Mouse (Mus musculus): ENCODE data around the gene Tigit. TPM values are rescaled to one million over a fixed set of nuclear protein-coding genes. Genes with fewer than 3 reads are reported as not detected.

Gene Tigit
- polyA plus RNA-seq, 1 experiment from 2014 or later: 0.21 TPM

DNA sequence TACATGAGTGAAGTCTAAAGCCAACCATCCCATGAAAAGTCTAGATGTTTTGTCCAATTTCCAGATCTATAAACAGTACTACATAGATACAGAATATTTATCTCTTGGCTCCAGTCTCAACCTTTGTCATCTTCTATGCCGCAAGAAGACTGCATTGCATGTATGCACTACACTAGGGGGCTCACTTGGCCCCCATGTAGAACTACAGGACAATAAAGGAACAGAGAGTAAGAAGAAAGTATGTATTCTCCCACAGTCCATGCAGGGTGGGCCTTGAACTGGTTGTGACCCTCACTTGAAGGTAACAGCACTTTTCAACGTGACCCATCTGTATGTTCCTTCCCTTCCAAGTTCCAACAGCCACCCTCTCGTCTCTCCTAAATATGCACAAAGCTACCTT lies 9.7 kb downstream of the Tigit start:
- no peaks in the 10 kb centered on the region for H3K36me3 ChIP-seq (ENCODE audit: control insufficient read depth, insufficient read depth)
- H3K27ac ChIP-seq (ENCODE audit: low read length): no peak overlapping the region
- H3K4me1 ChIP-seq (ENCODE audit: control insufficient read depth, insufficient read depth, low read length): no peaks in the 10 kb centered on the region
- H3K4me2 ChIP-seq (ENCODE audit: low read depth, low read length): no peak overlapping the region
- no peak for ATAC-seq (replicated peaks; ENCODE audit: extremely low read depth, insufficient read depth, low FRiP score)
- H3K27me3 ChIP-seq (ENCODE audit: control insufficient read depth, insufficient read depth, low read length): no peaks in the 10 kb centered on the region
- no peak overlapping the region for H3K4me3 ChIP-seq (ENCODE audit: low read length)
- 84% methylated on average over 3 of the region's 3 CpGs for WGBS
- H3K9ac ChIP-seq (ENCODE audit: low read length): no peak overlapping the region
- H3K9me3 ChIP-seq (replicated peaks; ENCODE audit: control insufficient read depth, low read length): no peaks in the 10 kb centered on the region

DNA sequence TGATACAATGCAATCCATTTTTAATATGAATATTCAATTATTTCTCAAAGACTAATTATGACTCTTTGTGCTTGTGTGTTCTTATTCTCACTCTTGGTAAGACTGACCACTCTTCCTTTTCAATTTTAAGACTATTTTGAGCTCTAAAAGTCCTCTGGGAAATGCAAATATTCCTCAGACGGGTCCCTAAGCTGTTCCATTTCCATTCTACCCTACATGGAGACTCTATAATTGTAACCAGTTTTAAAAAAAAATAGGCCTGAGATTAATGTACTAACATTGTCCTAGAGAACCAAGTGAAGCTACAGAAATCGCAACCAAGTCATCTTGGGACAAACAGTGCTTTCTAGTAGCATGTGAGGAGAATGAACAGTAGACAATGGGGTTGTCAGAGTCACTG lies 10.7 kb downstream of the Tigit start:
- Histone ChIP-seq H3K27me3 (ENCODE audit: control insufficient read depth, insufficient read depth, low read length) (no peaks in the 10 kb centered on the region), H3K4me2 (ENCODE audit: low read depth, low read length) (no peak overlapping the region), H3K27ac (ENCODE audit: low read length) (no peak overlapping the region), H3K4me1 (ENCODE audit: control insufficient read depth, insufficient read depth, low read length) (no peaks in the 10 kb centered on the region), H3K4me3 (ENCODE audit: low read length) (no peak overlapping the region), H3K36me3 (ENCODE audit: control insufficient read depth, insufficient read depth) (no peaks in the 10 kb centered on the region), H3K9ac (ENCODE audit: low read length) (no peak overlapping the region), H3K9me3 (replicated peaks; ENCODE audit: control insufficient read depth, low read length) (no peaks in the 10 kb centered on the region)
- no peak for ATAC-seq (replicated peaks; ENCODE audit: extremely low read depth, insufficient read depth, low FRiP score)
- WGBS: 77% methylated on average over 2 of the region's 2 CpGs

DNA sequence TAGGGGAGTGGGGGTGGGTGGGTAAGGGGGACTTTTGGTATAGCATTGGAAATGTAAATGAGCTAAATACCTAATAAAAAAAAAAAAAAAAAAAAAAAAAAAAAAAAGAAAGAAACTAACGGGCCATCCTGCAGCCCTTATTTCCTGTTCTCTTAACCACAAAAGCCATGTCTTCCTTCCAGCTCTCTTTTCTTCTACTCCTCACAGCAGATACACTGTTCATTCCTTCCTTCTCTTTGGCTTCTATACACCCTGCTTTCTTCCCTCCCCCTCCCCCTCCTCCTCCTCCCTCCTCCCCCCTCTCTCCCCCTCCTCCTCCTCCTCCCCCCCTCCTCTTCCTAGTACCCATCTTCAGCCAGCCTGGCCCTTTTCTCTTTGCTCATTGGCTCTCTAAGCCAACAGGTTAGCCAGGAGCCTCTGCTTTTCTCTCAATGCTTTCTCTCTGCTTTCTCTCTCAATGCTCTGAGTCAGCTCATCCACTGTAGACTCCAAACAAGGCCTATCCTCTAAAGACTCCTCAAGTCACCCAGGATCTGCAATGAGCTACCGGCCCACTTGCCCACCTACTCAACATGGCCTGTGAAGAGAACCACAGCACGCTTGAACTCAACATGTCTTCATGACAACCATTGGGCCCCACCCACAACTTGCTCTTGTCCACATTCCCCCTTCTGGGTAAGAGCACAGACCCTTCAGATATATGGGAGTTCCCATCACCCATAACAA lies 13.4 kb downstream of the Tigit start:
- 92% methylated on average over 2 of the region's 3 CpGs for WGBS
- Histone ChIP-seq H3K27me3 (ENCODE audit: control insufficient read depth, insufficient read depth, low read length) (no peaks in the 10 kb centered on the region), H3K4me1 (ENCODE audit: control insufficient read depth, insufficient read depth, low read length) (no peaks in the 10 kb centered on the region), H3K36me3 (ENCODE audit: control insufficient read depth, insufficient read depth) (no peaks in the 10 kb centered on the region), H3K4me3 (ENCODE audit: low read length) (no peak overlapping the region), H3K4me2 (ENCODE audit: low read depth, low read length) (no peak overlapping the region), H3K27ac (ENCODE audit: low read length) (no peak overlapping the region), H3K9me3 (replicated peaks; ENCODE audit: control insufficient read depth, low read length) (no peaks in the 10 kb centered on the region), H3K9ac (ENCODE audit: low read length) (no peak overlapping the region)
- no peak for ATAC-seq (replicated peaks; ENCODE audit: extremely low read depth, insufficient read depth, low FRiP score)

DNA sequence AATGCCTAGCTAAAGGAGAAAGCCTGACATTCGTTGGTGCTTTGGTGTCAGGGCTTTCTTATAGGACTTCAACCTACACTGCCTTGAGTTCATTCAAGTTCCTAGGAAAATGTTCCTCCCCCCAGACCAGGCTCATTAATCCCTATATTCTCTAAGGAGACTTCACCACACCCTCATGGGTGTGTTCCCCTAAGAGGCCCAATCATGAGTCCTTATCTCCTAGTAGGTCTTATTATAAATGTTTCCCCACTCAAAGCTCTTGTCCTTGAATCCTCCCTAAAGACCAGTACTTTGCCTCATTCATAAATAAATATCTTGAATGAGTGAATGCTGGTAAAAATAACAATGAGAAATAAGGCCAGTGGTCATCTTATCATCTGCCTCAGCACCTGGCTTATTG lies 16.3 kb downstream of the Tigit start:
- 91% methylated on average over 1 of the region's 1 CpGs for WGBS
- H3K4me2 ChIP-seq (ENCODE audit: low read depth, low read length): no peak overlapping the region
- H3K9me3 ChIP-seq (replicated peaks; ENCODE audit: control insufficient read depth, low read length): no peaks in the 10 kb centered on the region
- H3K36me3 ChIP-seq (ENCODE audit: control insufficient read depth, insufficient read depth): no peaks in the 10 kb centered on the region
- ATAC-seq (replicated peaks; ENCODE audit: extremely low read depth, insufficient read depth, low FRiP score): no peak
- no peaks in the 10 kb centered on the region for H3K4me1 ChIP-seq (ENCODE audit: control insufficient read depth, insufficient read depth, low read length)
- no peak overlapping the region for H3K9ac ChIP-seq (ENCODE audit: low read length)
- no peaks in the 10 kb centered on the region for H3K27me3 ChIP-seq (ENCODE audit: control insufficient read depth, insufficient read depth, low read length)
- no peak overlapping the region for H3K4me3 ChIP-seq (ENCODE audit: low read length)
- H3K27ac ChIP-seq (ENCODE audit: low read length): no peak overlapping the region

DNA sequence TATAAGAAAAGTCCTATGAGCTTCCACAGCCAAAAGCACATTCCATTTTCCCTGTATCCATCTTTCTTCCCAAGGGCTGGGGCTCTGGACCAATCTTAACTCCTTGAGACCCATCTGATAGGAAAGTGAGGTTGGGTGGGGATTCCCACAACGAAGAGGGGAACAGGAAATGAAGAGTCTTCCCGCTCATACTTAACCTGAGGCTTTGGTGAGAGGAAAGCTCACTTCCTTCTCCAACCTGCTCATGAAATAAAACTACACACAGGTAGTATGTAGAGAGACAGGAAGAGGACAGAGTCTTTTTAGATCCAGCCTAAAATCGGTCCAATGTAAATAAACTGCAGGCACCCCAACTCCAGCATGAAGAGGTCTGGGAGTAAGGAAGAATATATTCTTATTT lies 17.0 kb downstream of the Tigit start:
- WGBS: 79% methylated on average over 3 of the region's 3 CpGs

DNA sequence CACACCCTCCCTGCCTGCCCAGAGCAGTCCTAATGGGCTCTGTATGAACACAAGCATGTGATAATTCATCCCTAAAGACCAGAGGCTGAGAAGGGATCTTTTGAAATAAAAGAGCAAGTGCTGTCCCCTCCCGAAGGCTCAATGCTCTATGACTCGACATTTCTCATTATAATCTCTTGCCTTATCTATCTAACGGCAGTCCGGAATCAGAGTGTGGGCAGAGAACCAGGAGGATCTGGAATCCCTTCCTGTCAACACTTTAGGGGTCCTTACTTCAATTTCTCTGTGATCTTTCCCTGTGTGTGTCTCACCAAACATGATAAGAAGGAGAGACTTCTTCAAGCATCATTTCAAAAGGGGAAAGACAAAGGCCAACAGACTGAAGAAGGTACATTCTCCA lies 18.1 kb downstream of the Tigit start:
- ATAC-seq (replicated peaks; ENCODE audit: extremely low read depth, insufficient read depth, low FRiP score): no peak
- no peak overlapping the region for H3K4me2 ChIP-seq (ENCODE audit: low read depth, low read length)
- no peaks in the 10 kb centered on the region for H3K4me1 ChIP-seq (ENCODE audit: control insufficient read depth, insufficient read depth, low read length)
- no peaks in the 10 kb centered on the region for H3K9me3 ChIP-seq (replicated peaks; ENCODE audit: control insufficient read depth, low read length)
- H3K27me3 ChIP-seq (ENCODE audit: control insufficient read depth, insufficient read depth, low read length): no peaks in the 10 kb centered on the region
- H3K36me3 ChIP-seq (ENCODE audit: control insufficient read depth, insufficient read depth): no peaks in the 10 kb centered on the region
- 22% methylated on average over 4 of the region's 4 CpGs for WGBS
- H3K9ac ChIP-seq (ENCODE audit: low read length): no peak overlapping the region
- H3K27ac ChIP-seq (ENCODE audit: low read length): no peak overlapping the region
- H3K4me3 ChIP-seq (ENCODE audit: low read length): no peak overlapping the region

More for the DNA sequence above, 17.0 kb downstream of the Tigit start:
- Histone ChIP-seq H3K9ac (ENCODE audit: low read length) (no peak overlapping the region), H3K27me3 (ENCODE audit: control insufficient read depth, insufficient read depth, low read length) (no peaks in the 10 kb centered on the region), H3K4me2 (ENCODE audit: low read depth, low read length) (no peak overlapping the region), H3K4me3 (ENCODE audit: low read length) (no peak overlapping the region), H3K36me3 (ENCODE audit: control insufficient read depth, insufficient read depth) (no peaks in the 10 kb centered on the region), H3K27ac (ENCODE audit: low read length) (no peak overlapping the region), H3K4me1 (ENCODE audit: control insufficient read depth, insufficient read depth, low read length) (no peaks in the 10 kb centered on the region), H3K9me3 (replicated peaks; ENCODE audit: control insufficient read depth, low read length) (no peaks in the 10 kb centered on the region)
- no peak for ATAC-seq (replicated peaks; ENCODE audit: extremely low read depth, insufficient read depth, low FRiP score)

DNA sequence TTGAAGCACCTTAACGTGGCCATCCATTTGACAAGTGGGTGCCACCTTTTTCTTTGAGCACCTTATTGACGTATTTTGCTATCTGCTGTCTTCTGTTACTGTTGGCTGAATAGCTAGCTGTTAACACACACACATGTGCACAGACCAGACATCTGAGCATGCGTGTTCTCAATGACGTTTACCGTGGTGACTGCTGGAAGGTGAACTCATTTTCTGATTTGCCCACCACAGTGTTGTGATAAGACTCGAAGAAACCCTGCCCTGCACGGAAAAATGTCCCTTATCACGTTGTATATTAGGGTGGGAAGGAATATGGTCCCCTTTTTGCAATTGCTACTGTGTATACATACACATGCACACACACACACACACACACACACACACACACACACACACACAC lies 22.7 kb downstream of the Tigit start:
- H3K27me3 ChIP-seq (ENCODE audit: control insufficient read depth, insufficient read depth, low read length): no peaks in the 10 kb centered on the region
- H3K27ac ChIP-seq (ENCODE audit: low read length): no peak overlapping the region
- WGBS: 56% methylated on average over 8 of the region's 8 CpGs
- 0 out of 2 replicates have a peak, but pooled peaks cover 3% of the 10 kb centered on the region for H3K4me1 ChIP-seq (ENCODE audit: control insufficient read depth, insufficient read depth, low read length)
- H3K9ac ChIP-seq (ENCODE audit: low read length): no peak overlapping the region
- H3K4me3 ChIP-seq (ENCODE audit: low read length): no peak overlapping the region
- no peaks in the 10 kb centered on the region for H3K36me3 ChIP-seq (ENCODE audit: control insufficient read depth, insufficient read depth)
- no peak overlapping the region for H3K4me2 ChIP-seq (ENCODE audit: low read depth, low read length)
- no peaks in the 10 kb centered on the region for H3K9me3 ChIP-seq (replicated peaks; ENCODE audit: control insufficient read depth, low read length)
- no peak for ATAC-seq (replicated peaks; ENCODE audit: extremely low read depth, insufficient read depth, low FRiP score)

DNA sequence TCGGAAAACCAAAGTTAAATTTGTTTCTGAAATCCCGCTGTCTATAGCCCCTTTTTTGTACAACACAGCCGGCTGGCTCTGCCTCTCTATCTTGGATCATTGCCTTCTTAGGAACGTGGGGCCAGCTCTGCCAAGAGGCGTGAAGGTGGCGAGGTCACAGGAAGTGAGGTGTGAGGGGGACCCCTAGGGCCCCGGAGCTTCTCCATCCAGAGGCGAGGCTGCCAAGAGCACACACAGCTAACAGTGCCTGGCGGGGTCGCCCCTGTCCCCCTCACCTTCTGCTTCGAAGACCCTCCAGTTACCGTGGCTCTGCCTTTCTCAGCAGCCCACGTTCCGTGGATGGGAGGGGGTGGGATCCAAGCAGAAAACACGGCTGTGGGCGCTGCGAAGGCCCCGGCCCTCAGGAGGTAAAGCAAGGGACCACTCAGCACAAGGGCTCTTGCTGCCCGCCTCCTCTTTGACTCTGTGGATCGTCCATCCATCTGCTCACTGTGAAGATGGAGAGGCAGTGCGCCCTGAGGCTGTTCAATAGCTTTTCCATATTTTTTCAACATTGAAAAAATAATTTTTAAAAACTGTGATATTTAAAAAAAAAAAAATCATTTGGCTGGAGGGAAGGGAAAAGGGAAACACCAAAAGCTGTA lies 25.4 kb downstream of the Tigit start:
- peak; percentile 37; the same call in 1 of the 2 replicates for ATAC-seq (replicated peaks; ENCODE audit: extremely low read depth, insufficient read depth, low FRiP score)
- Histone ChIP-seq H3K27me3 (ENCODE audit: control insufficient read depth, insufficient read depth, low read length) (no peaks in the 10 kb centered on the region), H3K4me2 (ENCODE audit: low read depth, low read length) (peak overlapping the region; percentile 25), H3K9me3 (replicated peaks; ENCODE audit: control insufficient read depth, low read length) (no peaks in the 10 kb centered on the region), H3K4me1 (ENCODE audit: control insufficient read depth, insufficient read depth, low read length) (0 out of 2 replicates have a peak, but pooled peaks cover 3% of the 10 kb centered on the region), H3K4me3 (ENCODE audit: low read length) (no peak overlapping the region), H3K9ac (ENCODE audit: low read length) (no peak overlapping the region), H3K27ac (ENCODE audit: low read length) (peak overlapping the region; percentile 52; the same call in 1 of the 2 replicates), H3K36me3 (ENCODE audit: control insufficient read depth, insufficient read depth) (no peaks in the 10 kb centered on the region)
- WGBS: 59% methylated on average over 21 of the region's 21 CpGs

DNA sequence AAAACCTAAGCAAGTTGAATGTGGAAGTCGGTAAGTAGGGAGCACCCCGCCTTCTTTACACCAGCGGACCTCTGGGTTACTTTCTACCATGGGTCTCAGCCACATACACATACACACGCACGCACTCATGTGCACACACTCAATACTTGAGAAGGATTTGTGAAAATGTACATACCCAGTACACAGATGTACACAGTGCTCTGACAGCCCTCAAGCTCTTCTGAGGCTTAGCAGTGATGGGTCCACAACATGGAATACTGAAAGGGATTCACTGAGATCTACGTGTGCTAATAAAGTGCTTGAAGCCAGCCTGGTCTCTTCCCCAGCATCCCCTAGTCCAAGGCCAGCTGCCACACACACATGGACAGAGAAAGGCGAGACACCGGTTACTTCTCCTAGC lies 26.7 kb downstream of the Tigit start:
- Histone ChIP-seq H3K9me3 (replicated peaks; ENCODE audit: control insufficient read depth, low read length) (no peaks in the 10 kb centered on the region), H3K27ac (ENCODE audit: low read length) (no peak overlapping the region), H3K4me2 (ENCODE audit: low read depth, low read length) (no peak overlapping the region), H3K9ac (ENCODE audit: low read length) (no peak overlapping the region), H3K4me1 (ENCODE audit: control insufficient read depth, insufficient read depth, low read length) (0 out of 2 replicates have a peak, but pooled peaks cover 3% of the 10 kb centered on the region), H3K4me3 (ENCODE audit: low read length) (no peak overlapping the region), H3K36me3 (ENCODE audit: control insufficient read depth, insufficient read depth) (no peaks in the 10 kb centered on the region), H3K27me3 (ENCODE audit: control insufficient read depth, insufficient read depth, low read length) (no peaks in the 10 kb centered on the region)
- no peak for ATAC-seq (replicated peaks; ENCODE audit: extremely low read depth, insufficient read depth, low FRiP score)
- WGBS: 92% methylated on average over 8 of the region's 8 CpGs

All from heart, embryonic 16.5 days (tissue).